Mouse (Mus musculus) embryonic stem cell, embryonic (primary cell): ENCODE measurements around the gene Aph1a.

Experiments used
- CTCF ChIA-PET, 4 experiments: fragments of 300-600 bp in 2 of 4; fragments of 350-600 bp in 2 of 4; sonication (Branson Sonifier 250); formaldehyde crosslinking; loops; one replicate each; lab custom pipeline; 2022; ENCODE audit warnings: inconsistent platforms in 2 of 4; lab: Charles Lee
- POLR2A ChIA-PET, 4 experiments: fragments of 300-600 bp in 2 of 4; fragments of 350-600 bp in 2 of 4; sonication (Branson Sonifier 250); formaldehyde crosslinking; loops; one replicate each; lab custom pipeline; 2022; ENCODE audit warnings: antibody characterized with exemption in 4 of 4, inconsistent platforms in 1 of 4; lab: Charles Lee

The Aph1a gene

DNA sequence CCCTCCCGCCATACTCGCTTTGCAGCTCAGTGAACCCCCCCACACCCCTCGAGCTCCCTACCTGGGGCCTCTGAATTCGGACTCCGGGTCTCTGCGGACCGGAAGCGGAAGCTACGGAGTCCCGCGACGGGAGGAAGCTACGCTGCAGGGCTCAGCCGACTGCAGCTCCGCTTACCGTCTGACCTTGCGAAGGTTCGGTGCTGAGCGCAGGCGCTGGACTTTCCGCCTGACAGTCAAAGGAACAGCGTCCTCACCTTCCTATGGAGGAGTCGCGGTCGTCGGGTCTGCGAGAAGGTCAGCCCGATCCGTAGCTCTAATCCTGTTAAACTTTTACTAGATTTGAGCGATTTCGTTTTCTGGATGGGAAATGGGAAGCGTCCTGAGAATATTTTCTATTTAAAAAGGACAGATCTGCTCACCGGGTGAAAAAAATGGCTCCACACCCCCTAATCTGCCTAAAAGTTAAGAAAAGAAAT is 22.3 kb upstream of the Aph1a start, which contains the start of gene Mrps21:
Gene Mrps21, minus strand, starts transcription at position 128 of the 476 bp plus-strand sequence.
- ChIA-PET CTCF (interaction anchor here (0.5 to 1.6 kb wide), 9 partner anchors 9 to 1027 kb away, joined by 3 to 5 read pairs (median 4); partner anchors contain the start of gene Ciart (in 1 of the 4)), POLR2A (interaction anchor here (0.5 to 3.6 kb wide), 53 partner anchors 8 to 586 kb away, joined by 3 to 42 read pairs (median 4); partner anchors contain the start of genes Prpf3 (in 4 of the 4), Ciart (in 3 of the 4), Car14 (in 2 of the 4) and Ensa (in 2 of the 4))

- ChIA-PET POLR2A (interaction anchor here in 3 of 4 experiments (0.6 to 3.6 kb wide), 28 partner anchors 8 to 390 kb away, joined by 3 to 42 read pairs (median 4); partner anchors contain the start of genes Prpf3 (in 3 of the 3), Ciart (in 2 of the 3), BC028528 (in 1 of the 3) and Bola1 (in 1 of the 3)), CTCF (interaction anchor here in 3 of 4 experiments (0.6 to 1.6 kb wide), 5 partner anchors 10 to 568 kb away, joined by 3 to 5 read pairs (median 4); partner anchors contain the start of gene Ciart (in 1 of the 3))
Observed at GRCm38 (mm10) chr3:95872048-95872447, 21.7 kb upstream of the Aph1a start.

GRCm38 (mm10) chr3:95879063-95879462 is 14.7 kb upstream of the Aph1a start:
- ChIA-PET CTCF (no interaction called here), POLR2A (interaction anchor here in 1 of 4 experiments (1.0 kb wide), 1 partner anchor 14 kb away, joined by 3 read pairs; no protein-coding TSS in a partner anchor)

GRCm38 (mm10) chr3:95881979-95882815 is 11.6 kb upstream of the Aph1a start, which contains the start of gene Ciart:
Ciart (minus strand) TSS chr3:95882251.
- ChIA-PET CTCF (interaction anchor here in 3 of 4 experiments (0.5 to 1.8 kb wide), 10 partner anchors 8 to 339 kb away, joined by 3 to 16 read pairs (median 3); partner anchors contain the start of gene Mrps21 (in 1 of the 3)), POLR2A (interaction anchor here (0.6 to 3.3 kb wide), 64 partner anchors 9 to 829 kb away, joined by 3 to 42 read pairs (median 4); partner anchors contain the start of genes BC028528 (in 3 of the 4), Mrps21 (in 3 of the 4), Car14 (in 2 of the 4) and Prpf3 (in 2 of the 4))

DNA sequence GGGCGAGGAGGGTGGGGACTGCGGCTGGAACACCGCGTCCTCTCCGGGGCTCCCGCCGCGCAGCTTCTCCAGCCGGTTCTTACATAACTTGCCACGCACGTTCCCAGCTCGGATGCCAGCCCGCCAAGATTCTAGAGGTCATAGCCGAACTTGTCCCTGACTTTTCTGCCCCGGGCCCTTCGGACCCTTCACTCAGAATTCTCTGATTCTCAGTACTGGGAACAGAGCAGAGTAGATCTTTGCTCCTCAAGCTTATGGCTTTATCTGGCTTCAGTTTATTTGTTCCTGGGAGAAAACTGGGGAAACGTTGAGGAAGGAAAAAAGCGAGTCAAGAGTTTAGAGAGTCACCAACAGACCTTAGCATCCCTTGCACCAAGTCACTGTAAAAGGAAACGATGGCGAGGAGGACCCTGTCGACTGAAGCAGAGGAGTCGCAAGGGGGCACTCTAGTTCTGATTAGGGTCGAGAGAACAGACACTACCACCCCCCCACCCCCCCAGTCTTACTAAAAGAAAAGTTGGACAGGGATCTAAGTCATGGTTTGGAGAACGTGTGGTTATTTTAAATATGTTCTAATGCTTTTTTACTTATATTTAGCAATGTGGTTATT is 10.8 kb upstream of the Aph1a start:
- CTCF ChIA-PET, result interaction anchor here in 3 of 4 experiments (0.5 to 1.8 kb wide), 9 partner anchors 8 to 235 kb away, joined by 3 to 16 read pairs (median 3); partner anchors contain the start of gene Mrps21 (in 1 of the 3)
- POLR2A ChIA-PET, result interaction anchor here in 3 of 4 experiments (0.6 to 3.3 kb wide), 51 partner anchors 9 to 830 kb away, joined by 3 to 42 read pairs (median 4); partner anchors contain the start of genes BC028528 (in 3 of the 3), Mrps21 (in 3 of the 3), Car14 (in 2 of the 3) and Prpf3 (in 2 of the 3)

GRCm38 (mm10) chr3:95884400-95884799 is 9.4 kb upstream of the Aph1a start:
- POLR2A ChIA-PET, result no interaction called here
- CTCF ChIA-PET, result no interaction called here

GRCm38 (mm10) chr3:95887596-95887995 is 6.2 kb upstream of the Aph1a start:
- POLR2A ChIA-PET, result interaction anchor here in 3 of 4 experiments (0.6 to 1.6 kb wide), 8 partner anchors 12 to 502 kb away, joined by 3 to 8 read pairs (median 4); partner anchors contain the start of genes Car14 (in 1 of the 3) and Mrps21 (in 1 of the 3)
- CTCF ChIA-PET, result interaction anchor here in 2 of 4 experiments (0.6 to 1.5 kb wide), 4 partner anchors 17 to 204 kb away, joined by 3 to 5 read pairs (median 4); no protein-coding TSS in a partner anchor

- CTCF ChIA-PET, result interaction anchor here in 1 of 4 experiments (0.5 to 2.2 kb wide), 4 partner anchors 17 to 611 kb away, joined by 3 to 10 read pairs (median 4); no protein-coding TSS in a partner anchor
- POLR2A ChIA-PET, result interaction anchor here in 3 of 4 experiments (0.6 to 3.4 kb wide), 15 partner anchors 8 to 168 kb away, joined by 3 to 10 read pairs (median 4); partner anchors contain the start of genes Car14 (in 1 of the 3), Mrps21 (in 1 of the 3), Prpf3 (in 1 of the 3) and Vps45 (in 1 of the 3)
Observed at GRCm38 (mm10) chr3:95889664-95890063, 4.1 kb upstream of the Aph1a start.

GRCm38 (mm10) chr3:95891211-95892065 is 2.3 kb upstream of the Aph1a start, which contains the start of gene BC028528:
BC028528 (minus strand) TSS chr3:95892005.
- CTCF ChIA-PET, result interaction anchor here in 2 of 4 experiments (0.5 to 2.2 kb wide), 9 partner anchors 9 to 103 kb away, joined by 3 to 10 read pairs (median 3); partner anchors contain the start of genes Car14 (in 1 of the 2), Ciart (in 1 of the 2), Mrps21 (in 1 of the 2) and Prpf3 (in 1 of the 2)

DNA sequence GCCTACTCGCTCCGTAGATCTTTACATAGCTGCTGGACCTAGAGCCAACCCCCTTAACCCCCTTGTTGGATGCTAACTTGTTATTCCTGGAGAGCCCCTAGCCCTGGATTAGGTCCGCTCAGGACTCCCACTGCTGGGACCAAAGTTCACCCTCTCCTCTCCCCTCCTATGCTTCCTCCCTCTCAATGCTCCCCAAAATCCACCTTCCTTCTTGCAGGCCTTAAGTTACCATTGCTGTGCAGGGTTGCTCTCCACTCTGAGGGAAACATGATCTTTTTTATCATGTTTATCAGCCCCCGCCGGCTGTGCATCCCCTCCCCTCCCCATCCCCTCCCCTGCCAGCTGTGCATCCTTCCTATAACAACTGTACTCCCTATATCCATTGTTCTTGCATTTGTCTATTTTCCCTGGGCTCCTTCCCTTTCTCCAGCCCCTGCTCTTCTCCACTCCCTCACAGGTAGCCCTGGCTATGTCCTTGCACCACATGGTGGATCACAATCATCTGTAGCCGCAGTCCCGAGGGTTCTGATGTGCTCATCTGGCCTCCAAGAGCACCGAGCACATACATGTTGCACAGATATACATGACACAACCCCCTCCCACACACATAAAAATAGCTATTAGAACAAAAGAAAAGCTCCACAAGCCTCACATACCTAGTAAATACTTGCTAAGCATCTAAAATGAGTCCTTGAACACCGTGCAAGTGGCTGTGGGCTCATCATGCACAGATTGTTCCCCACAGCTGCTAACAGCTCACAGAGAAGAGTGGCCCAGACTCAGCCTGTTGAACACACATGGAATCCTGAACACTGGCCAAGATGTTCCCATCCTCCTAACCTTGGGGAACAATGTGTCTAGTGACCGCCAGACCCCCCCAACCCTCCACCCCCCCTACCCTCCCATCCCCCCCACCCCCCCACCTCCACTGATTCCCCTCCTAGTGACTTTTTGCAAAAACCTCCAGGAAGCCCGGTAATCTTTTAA is 1.4 kb upstream of the Aph1a start:
- POLR2A ChIA-PET, result interaction anchor here in 3 of 4 experiments (0.5 to 3.4 kb wide), 25 partner anchors 8 to 377 kb away, joined by 3 to 20 read pairs (median 6); partner anchors contain the start of genes Ciart (in 3 of the 3), Prpf3 (in 3 of the 3), Car14 (in 2 of the 3) and Hist2h2ac (in 1 of the 3)
- CTCF ChIA-PET, result interaction anchor here in 2 of 4 experiments (0.5 to 2.2 kb wide), 5 partner anchors 12 to 104 kb away, joined by 3 to 10 read pairs (median 4); partner anchors contain the start of genes Car14 (in 1 of the 2) and Prpf3 (in 1 of the 2)

More at GRCm38 (mm10) chr3:95891211-95892065, 2.3 kb upstream of the Aph1a start, which contains the start of gene BC028528:
- POLR2A ChIA-PET, result interaction anchor here in 3 of 4 experiments (0.5 to 3.4 kb wide), 38 partner anchors 9 to 1415 kb away, joined by 3 to 20 read pairs (median 4); partner anchors contain the start of genes Ciart (in 3 of the 3), Prpf3 (in 3 of the 3), Car14 (in 2 of the 3) and Hist2h2ac (in 2 of the 3)

DNA sequence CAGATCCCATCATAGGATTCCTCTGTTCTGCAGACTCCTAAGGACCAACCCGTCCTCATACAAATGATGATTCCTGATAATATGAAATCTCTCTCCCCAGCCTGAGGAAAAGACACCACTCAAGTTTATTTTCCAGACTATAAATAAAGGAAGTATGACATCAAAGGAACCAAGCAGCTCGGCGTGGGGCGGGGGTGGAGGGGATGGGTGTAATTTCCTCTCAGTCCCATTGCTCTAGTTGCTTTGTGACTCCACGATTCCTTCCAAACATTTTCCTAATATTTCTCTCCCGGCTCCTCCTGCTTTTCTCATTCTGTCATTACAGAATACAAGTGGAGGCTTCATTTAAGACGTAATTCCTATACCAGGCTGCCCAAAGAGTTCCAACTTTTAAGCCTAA is 643 bp upstream of the Aph1a start:
- CTCF ChIA-PET, result no interaction called here
- POLR2A ChIA-PET, result interaction anchor here in 3 of 4 experiments (1.1 to 2.7 kb wide), 12 partner anchors 11 to 58 kb away, joined by 3 to 20 read pairs (median 6); partner anchors contain the start of genes Ciart (in 3 of the 3), Car14 (in 2 of the 3), Mrps21 (in 1 of the 3) and Prpf3 (in 1 of the 3)

GRCm38 (mm10) chr3:95894317-95895160 is 770 bp downstream of the Aph1a start:
- POLR2A ChIA-PET, result interaction anchor here in 2 of 4 experiments (0.6 to 2.5 kb wide), 3 partner anchors 11 to 56 kb away, joined by 3 to 7 read pairs (median 5); partner anchors contain the start of gene Ciart (in 1 of the 2)
- CTCF ChIA-PET, result no interaction called here

DNA sequence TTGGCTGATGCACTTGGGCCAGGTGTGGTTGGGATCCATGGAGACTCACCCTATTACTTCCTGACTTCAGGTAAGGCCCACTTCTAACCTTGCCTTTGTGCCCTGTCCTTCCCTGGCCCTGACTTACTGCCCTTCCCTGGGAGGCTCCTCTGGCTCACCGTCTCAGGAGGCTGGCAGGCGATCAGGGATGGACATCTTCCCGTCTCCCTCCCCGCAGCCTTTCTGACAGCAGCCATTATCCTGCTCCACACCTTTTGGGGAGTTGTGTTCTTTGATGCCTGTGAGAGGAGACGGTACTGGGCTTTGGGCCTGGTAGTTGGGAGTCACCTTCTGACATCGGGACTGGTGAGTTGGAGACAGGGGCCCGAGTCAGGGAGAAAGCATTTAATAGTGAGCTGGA is 1.7 kb downstream of the Aph1a start:
- CTCF ChIA-PET, result interaction anchor here in 1 of 4 experiments (0.8 kb wide), 1 partner anchor 31 kb away, joined by 3 read pairs; no protein-coding TSS in a partner anchor
- POLR2A ChIA-PET, result interaction anchor here in 1 of 4 experiments (1.0 kb wide), 1 partner anchor 10 kb away, joined by 5 read pairs; no protein-coding TSS in a partner anchor
